Mouse (Mus musculus): ENCODE data around the gene Golgb1.

Golgb1 gene

GRCm38 (mm10) chr16:36943591-36943990 is 68.7 kb downstream of the Golgb1 start:
- DNase-seq (ENCODE audit: low spot score in 2 of 2): no peak

DNA sequence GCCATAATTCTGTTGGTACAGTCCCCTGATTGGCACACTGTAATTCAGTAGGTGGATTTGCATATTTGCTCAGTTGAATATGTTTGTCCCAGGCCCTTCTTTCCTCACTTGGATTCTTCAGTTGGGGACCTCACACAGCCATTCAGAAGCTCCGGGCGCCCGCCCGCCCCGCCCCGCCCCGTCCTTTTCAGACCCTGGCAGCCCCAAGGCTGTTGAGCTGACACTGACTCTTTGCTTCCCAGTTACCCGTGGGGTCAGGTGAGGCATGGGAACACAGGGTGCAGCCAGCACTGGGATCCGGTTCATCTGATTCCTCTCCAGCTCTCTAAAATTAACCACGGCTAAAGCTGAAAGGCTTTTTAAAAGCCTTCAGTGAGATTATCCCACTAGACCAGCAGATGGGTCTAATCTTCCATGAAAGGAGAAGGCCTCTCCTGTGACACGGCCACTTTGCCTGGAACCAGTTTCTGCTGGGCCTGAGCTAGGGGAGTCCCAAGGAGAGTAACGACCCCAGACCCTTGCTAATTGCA is 70.0 kb downstream of the Golgb1 start:
- DNase-seq (ENCODE audit: low spot score in 2 of 2): no peak

GRCm38 (mm10) chr16:36946459-36947159 is 71.7 kb downstream of the Golgb1 start:
- DNase-seq (ENCODE audit: low spot score in 2 of 2): no peak

- DNase-seq (ENCODE audit: low spot score in 2 of 2): no peak
Observed at GRCm38 (mm10) chr16:36947646-36948197, 72.8 kb downstream of the Golgb1 start.

DNA sequence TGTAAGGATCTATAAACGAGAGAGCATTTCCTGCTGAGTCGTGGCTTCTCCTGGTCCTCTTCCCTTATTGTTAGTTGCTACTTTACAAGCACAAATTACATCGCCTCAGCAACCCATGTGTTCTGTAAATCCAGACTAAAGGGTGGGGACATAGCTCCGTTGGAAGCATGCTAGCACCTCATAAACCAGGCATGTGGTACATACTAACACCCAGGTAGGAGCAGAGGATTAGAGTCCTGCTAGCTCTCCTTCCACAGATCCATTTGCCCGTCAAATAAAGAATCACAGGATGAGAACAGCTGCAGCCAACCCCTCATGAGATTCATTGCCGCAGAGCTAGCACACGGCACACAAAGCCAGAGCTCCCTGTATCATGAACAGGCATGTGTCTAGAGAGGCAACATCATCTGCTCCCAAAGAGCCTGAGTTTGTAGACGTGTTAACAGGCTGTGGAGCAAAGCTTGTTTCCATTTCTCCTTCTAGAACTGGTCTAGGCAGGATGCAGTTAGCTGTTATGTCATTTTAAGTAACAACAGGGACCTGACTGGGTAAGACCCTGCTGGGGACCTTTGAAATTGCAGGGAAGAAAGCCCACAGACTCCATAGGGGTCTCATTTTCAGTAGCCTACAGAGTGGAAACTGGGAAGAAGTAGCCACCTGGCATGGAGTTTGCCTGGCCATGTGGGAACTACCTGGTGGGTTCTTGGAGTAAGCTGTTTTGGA is 74.8 kb downstream of the Golgb1 start:
- DNase-seq (ENCODE audit: low spot score in 2 of 2): no peak

GRCm38 (mm10) chr16:36951029-36951428 is 76.1 kb downstream of the Golgb1 start:
- DNase-seq (ENCODE audit: low spot score in 2 of 2): no peak

- DNase-seq (ENCODE audit: low spot score in 2 of 2): no peak
Observed at GRCm38 (mm10) chr16:36955106-36955505, 80.2 kb downstream of the Golgb1 start.

DNA sequence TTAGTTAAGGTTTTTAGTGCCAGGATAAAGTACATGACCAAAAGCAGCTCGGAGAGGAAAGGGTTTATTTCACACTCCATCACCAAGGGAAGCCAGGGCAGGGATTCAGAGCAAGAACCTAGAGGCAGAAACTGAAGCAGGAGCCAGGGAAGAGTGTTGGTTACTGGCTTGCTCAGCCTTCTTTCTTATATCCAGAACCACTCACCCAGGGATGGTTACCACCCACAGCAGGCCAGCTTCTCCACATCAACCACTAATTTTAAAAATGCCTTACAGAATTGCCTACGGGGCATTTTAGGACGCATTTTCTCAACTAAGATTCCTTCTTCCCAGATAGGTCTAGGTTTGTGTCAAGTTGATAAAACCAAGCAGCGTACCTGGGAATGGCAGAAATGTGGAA is 88.5 kb downstream of the Golgb1 start:
- DNase-seq (ENCODE audit: low spot score in 2 of 2): no peak

DNA sequence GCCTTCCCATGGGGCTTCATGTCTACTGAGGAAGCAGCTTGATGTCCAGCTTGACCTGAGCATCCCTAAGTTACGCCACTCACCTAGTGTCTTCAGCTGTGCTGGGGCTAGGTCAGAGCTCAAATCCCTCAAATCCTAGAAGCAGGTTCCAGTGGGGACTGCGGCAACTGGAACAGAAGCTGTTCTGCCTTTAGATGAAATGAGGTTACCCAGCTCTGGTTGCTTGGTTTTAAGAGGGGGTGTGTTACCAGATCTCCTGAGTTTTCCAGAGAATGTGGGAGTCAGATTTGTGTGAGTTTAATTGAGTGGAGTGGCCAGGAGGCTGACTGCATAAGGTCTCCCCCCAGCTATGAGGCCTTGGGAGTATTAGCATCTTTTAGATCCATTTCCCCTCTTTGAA is 104.2 kb downstream of the Golgb1 start:
- DNase-seq (ENCODE audit: low spot score in 2 of 2): no peak
